Mouse (Mus musculus): ENCODE results near the gene Gm1043.
A peak's percentile ranks its signal among the peaks of the same experiment; 100 is the strongest.

Gm1043 gene

GRCm38 (mm10) chr5:37109280-37109849, 24.2 kb downstream of the Gm1043 start:
- DNase-seq (ENCODE audit: low spot score) = peak; percentile 47

GRCm38 (mm10) chr5:37112389-37112788, 27.2 kb downstream of the Gm1043 start:
- DNase-seq (ENCODE audit: low spot score) = no peak

GRCm38 (mm10) chr5:37117126-37117525, 32.0 kb downstream of the Gm1043 start:
- no peak for DNase-seq (ENCODE audit: low spot score)

GRCm38 (mm10) chr5:37118242-37118641, 33.1 kb downstream of the Gm1043 start:
- DNase-seq (ENCODE audit: low spot score) = peak; percentile 9

GRCm38 (mm10) chr5:37121186-37121680, 36.1 kb downstream of the Gm1043 start:
- no peak for DNase-seq (ENCODE audit: low spot score)

GRCm38 (mm10) chr5:37131841-37132240, 46.7 kb downstream of the Gm1043 start:
- no peak for DNase-seq (ENCODE audit: low spot score)

GRCm38 (mm10) chr5:37141745-37142144, 56.6 kb downstream of the Gm1043 start:
- no peak for DNase-seq (ENCODE audit: low spot score)

- DNase-seq (ENCODE audit: low spot score) = no peak
Measured at GRCm38 (mm10) chr5:37147536-37147935, 62.4 kb downstream of the Gm1043 start.

- no peak for DNase-seq (ENCODE audit: low spot score)
Measured at GRCm38 (mm10) chr5:37150650-37151049, 65.5 kb downstream of the Gm1043 start.

- DNase-seq (ENCODE audit: low spot score) = no peak
Measured at GRCm38 (mm10) chr5:37154472-37154871, 69.3 kb downstream of the Gm1043 start.

- DNase-seq (ENCODE audit: low spot score) = no peak
Measured at GRCm38 (mm10) chr5:37158408-37158807, 73.2 kb downstream of the Gm1043 start.

- no peak for DNase-seq (ENCODE audit: low spot score)
Measured at GRCm38 (mm10) chr5:37162871-37163781, 78.0 kb downstream of the Gm1043 start.

GRCm38 (mm10) chr5:37176466-37176865, 91.3 kb downstream of the Gm1043 start:
- DNase-seq (ENCODE audit: low spot score) = no peak

GRCm38 (mm10) chr5:37177061-37177460, 91.9 kb downstream of the Gm1043 start:
- no peak for DNase-seq (ENCODE audit: low spot score)

GRCm38 (mm10) chr5:37178811-37179210, 93.6 kb downstream of the Gm1043 start:
- DNase-seq (ENCODE audit: low spot score) = no peak

GRCm38 (mm10) chr5:37179872-37180271, 94.7 kb downstream of the Gm1043 start:
- no peak for DNase-seq (ENCODE audit: low spot score)

GRCm38 (mm10) chr5:37180624-37181023, 95.5 kb downstream of the Gm1043 start:
- DNase-seq (ENCODE audit: low spot score) = no peak

- no peak for DNase-seq (ENCODE audit: low spot score)
Measured at GRCm38 (mm10) chr5:37184605-37185004, 99.4 kb downstream of the Gm1043 start.

GRCm38 (mm10) chr5:37190378-37190777, 105.2 kb downstream of the Gm1043 start:
- no peak for DNase-seq (ENCODE audit: low spot score)

- no peak for DNase-seq (ENCODE audit: low spot score)
Measured at GRCm38 (mm10) chr5:37196196-37196595, 111.0 kb downstream of the Gm1043 start.

- DNase-seq (ENCODE audit: low spot score) = no peak
Measured at GRCm38 (mm10) chr5:37196666-37197250, 111.6 kb downstream of the Gm1043 start.

GRCm38 (mm10) chr5:37197423-37197822, 112.3 kb downstream of the Gm1043 start:
- DNase-seq (ENCODE audit: low spot score) = no peak
